Mouse (Mus musculus): ENCODE data around the gene Rmdn2.

GRCm38 (mm10) chr17:79715649-79716143 is 104.0 kb downstream of the Rmdn2 start:
- peak; percentile 96 for TF ChIP-seq CTCF (IDR thresholded peaks at IDR 0.05; ENCODE audit: low read depth, low read length)
- TF ChIP-seq POLR2A (IDR thresholded peaks at IDR 0.05; ENCODE audit: extremely low read depth, insufficient read depth, low read length), result no peak

All from liver, adult 2 months (tissue).